Mouse (Mus musculus) hindbrain, embryonic 16.5 days (tissue): ENCODE data around the gene Tbr1. TPM values are rescaled to one million over a fixed set of nuclear protein-coding genes. Genes with fewer than 3 reads are reported as not detected.
A peak's percentile ranks its signal among the peaks of the same experiment; 100 is the strongest.

Experiments used
- ATAC-seq: fragments of 200-750 bp; cut with Nextera tagmentation; 2 replicates; pipeline ENCODE4 v1.8.0; 2017; ENCODE audit warnings: moderate TSS enrichment, moderate library complexity
- H3K27ac ChIP-seq: fragments of 300-500 bp; sonication (generic); 2 replicates; pipeline ENCODE4 v1.5.1; 2014; ENCODE audit warnings: low read depth, mild to moderate bottlenecking, control low read depth, low read length, moderate library complexity
- H3K27me3 ChIP-seq: fragments of 300-500 bp; sonication (generic); replicated peaks from 2 replicates; pipeline ENCODE4 v1.6.1; 2014; ENCODE audit warnings: low read length; ENCODE audit not compliant: control insufficient read depth, insufficient read depth
- H3K36me3 ChIP-seq: fragments of 300-500 bp; sonication (generic); 2 replicates; pipeline ENCODE4 v1.6.1; 2014; ENCODE audit warnings: mild to moderate bottlenecking, low read length, moderate library complexity, mixed read lengths; ENCODE audit not compliant: control insufficient read depth, insufficient read depth
- H3K4me1 ChIP-seq: fragments of 300-500 bp; sonication (generic); 2 replicates; pipeline ENCODE4 v1.6.1; 2014; ENCODE audit warnings: low read depth, low read length; ENCODE audit not compliant: control insufficient read depth, insufficient read depth
- H3K4me2 ChIP-seq: fragments of 300-500 bp; sonication (generic); 2 replicates; pipeline ENCODE4 v1.6.1; 2014; ENCODE audit warnings: mild to moderate bottlenecking, low read length, control low read depth, moderate library complexity
- H3K4me3 ChIP-seq: fragments of 300-500 bp; sonication (generic); 2 replicates; pipeline ENCODE4 v1.5.1; 2014; ENCODE audit warnings: mild to moderate bottlenecking, low read length, control low read depth, moderate library complexity
- H3K9ac ChIP-seq: fragments of 300-500 bp; sonication (generic); 2 replicates; pipeline ENCODE4 v1.6.1; 2014; ENCODE audit warnings: low read depth, mild to moderate bottlenecking, control low read depth, low read length, moderate library complexity
- H3K9me3 ChIP-seq: fragments of 300-500 bp; sonication (generic); 2 replicates; pipeline ENCODE4 v1.6.1; 2014; ENCODE audit warnings: mild to moderate bottlenecking, low read length, moderate library complexity; ENCODE audit not compliant: control insufficient read depth
- WGBS: fragments of 180-500 bp; shearing (Covaris S2); extraction: QIAGEN DNeasy Blood & Tissue Kit; methylation state at CpG from one replicate; pipeline ENCODE4 v1.1.7; 2014; 5-methylcytosine and 5-hydroxymethylcytosine counted together
- microRNA-seq: library from miRNA; unstranded; fragments of <30 nt; microRNA quantifications from one replicate; pipeline ENCODE4, GENCODE M21; 2017
- polyA plus RNA-seq: library from polyadenylated mRNA; unstranded; fragments of >200 nt; fragmentation: Nextera tagmentation; extraction: Ambion mirVana; gene quantifications from 2 replicates; pipeline ENCODE4 v1.2.1, GENCODE M21; 2015

Tbr1 gene
- polyA plus RNA-seq, 1 experiment from 2014 or later = 0.45 TPM

GRCm38 (mm10) chr2:61815583-61816313 lies 13.0 kb downstream of the Tbr1 start:
- Histone ChIP-seq H3K27ac (peak overlapping the region; percentile 83), H3K36me3 (no peaks in the 10 kb centered on the region), H3K9me3 (no peaks in the 10 kb centered on the region), H3K9ac (peak overlapping the region; percentile 74), H3K4me1 (peaks cover 14% of the 10 kb centered on the region), H3K27me3 (peaks cover 18% of the 10 kb centered on the region), H3K4me2 (peak overlapping the region; percentile 95), H3K4me3 (peak overlapping the region; percentile 52)
- 5% methylated on average over 66 of the region's 66 CpGs for WGBS
- ATAC-seq = peak; percentile 76

- Histone ChIP-seq H3K36me3 (no peaks in the 10 kb centered on the region), H3K4me2 (no peak overlapping the region), H3K27me3 (peaks cover 10% of the 10 kb centered on the region), H3K27ac (no peak overlapping the region), H3K4me1 (peaks cover 5% of the 10 kb centered on the region), H3K9me3 (no peaks in the 10 kb centered on the region), H3K4me3 (no peak overlapping the region), H3K9ac (no peak overlapping the region)
- WGBS = 93% methylated on average over 1 of the region's 1 CpGs
- ATAC-seq = no peak
These were observed 15.5 kb downstream of the Tbr1 start for GRCm38 (mm10) chr2:61818197-61818596.

- no peak for ATAC-seq
- no peak overlapping the region for H3K27ac ChIP-seq
- no peak overlapping the region for H3K4me2 ChIP-seq
- no peak overlapping the region for H3K4me3 ChIP-seq
- no peaks in the 10 kb centered on the region for H3K27me3 ChIP-seq
- peaks cover 5% of the 10 kb centered on the region for H3K4me1 ChIP-seq
- no peaks in the 10 kb centered on the region for H3K36me3 ChIP-seq
- no peaks in the 10 kb centered on the region for H3K9me3 ChIP-seq
- 84% methylated on average over 4 of the region's 4 CpGs for WGBS
- no peak overlapping the region for H3K9ac ChIP-seq
These were observed 17.5 kb downstream of the Tbr1 start for GRCm38 (mm10) chr2:61820203-61820602.

GRCm38 (mm10) chr2:61823426-61824140 lies 20.9 kb downstream of the Tbr1 start:
- H3K9ac ChIP-seq = no peak overlapping the region
- 87% methylated on average over 1 of the region's 1 CpGs for WGBS
- H3K36me3 ChIP-seq = no peaks in the 10 kb centered on the region
- no peak for ATAC-seq
- H3K27ac ChIP-seq = no peak overlapping the region
- no peak overlapping the region for H3K4me2 ChIP-seq
- H3K27me3 ChIP-seq = no peaks in the 10 kb centered on the region
- no peaks in the 10 kb centered on the region for H3K4me1 ChIP-seq
- H3K9me3 ChIP-seq = no peaks in the 10 kb centered on the region
- no peak overlapping the region for H3K4me3 ChIP-seq

DNA sequence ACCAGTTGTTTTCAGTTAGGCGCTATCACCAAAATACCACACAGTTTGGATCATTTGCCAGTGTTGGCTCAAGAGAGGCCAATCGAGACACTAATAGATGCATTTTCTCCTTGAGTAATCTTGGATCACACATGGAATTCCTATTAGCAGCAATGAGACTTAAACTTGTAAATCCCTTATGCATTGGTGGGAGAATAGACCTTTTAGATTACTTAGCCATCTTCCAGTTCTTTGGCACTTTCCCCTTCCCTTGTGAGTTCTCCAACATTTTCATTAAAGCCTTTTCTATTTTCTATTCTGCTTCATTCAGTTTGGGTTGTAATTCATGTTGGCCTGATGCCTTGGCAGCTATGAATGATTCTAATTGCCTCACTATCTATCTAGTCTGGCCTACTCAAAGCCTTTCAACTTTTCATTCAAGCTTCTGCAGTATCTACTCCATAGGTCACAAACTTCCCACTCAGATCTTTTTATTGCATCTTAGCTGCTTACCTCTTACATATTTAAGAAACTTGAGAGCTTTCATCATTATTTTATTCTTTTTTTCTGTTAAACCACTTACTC lies 34.6 kb downstream of the Tbr1 start:
- H3K4me1 ChIP-seq = no peaks in the 10 kb centered on the region
- ATAC-seq = no peak
- no peaks in the 10 kb centered on the region for H3K27me3 ChIP-seq
- H3K4me2 ChIP-seq = no peak overlapping the region
- H3K27ac ChIP-seq = no peak overlapping the region
- H3K4me3 ChIP-seq = no peak overlapping the region
- no peaks in the 10 kb centered on the region for H3K9me3 ChIP-seq
- 80% methylated on average over 2 of the region's 2 CpGs for WGBS
- no peaks in the 10 kb centered on the region for H3K36me3 ChIP-seq
- no peak overlapping the region for H3K9ac ChIP-seq

Small RNA genes within 50 kb of the gene (microRNA-seq; reads per million reads assigned to microRNA genes)
- not detected for gene Gm22403

Other genes starting within 250 kb of the Tbr1 start
- 28.0 and 29.0 TPM in 2 replicates for gene Tank, start 224.3 kb upstream of the Tbr1 start, polyA plus RNA-seq
- 179 and 183 TPM in 2 replicates for gene Psmd14, start 91.2 kb upstream of the Tbr1 start, polyA plus RNA-seq
- 29.2 and 29.5 TPM in 2 replicates for gene Slc4a10, start 243.5 kb downstream of the Tbr1 start, polyA plus RNA-seq